Mouse (Mus musculus): Measurements from ENCODE around the gene Slc9a7.

Slc9a7 gene

DNA sequence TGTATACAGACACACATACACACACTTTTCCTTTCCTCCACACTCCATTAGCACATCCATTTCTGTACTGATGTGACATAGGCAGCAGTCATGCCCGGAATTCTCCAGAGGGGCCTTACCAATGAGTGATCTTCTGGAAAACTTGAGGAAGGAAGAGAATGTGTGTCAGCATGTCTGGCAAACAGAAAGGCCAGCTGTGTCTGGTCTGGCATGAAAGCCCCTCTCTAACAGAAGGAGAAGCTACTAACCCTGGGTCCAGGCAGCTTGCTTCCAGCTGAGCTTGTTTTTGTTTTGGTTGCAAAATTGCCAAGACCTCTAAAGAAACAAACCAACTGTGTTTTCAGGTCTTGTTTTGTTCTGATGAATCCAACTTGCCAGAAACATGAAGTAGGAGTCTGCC lies 162.1 kb downstream of the Slc9a7 start:
- peak; percentile 17 for DNase-seq

GRCm38 (mm10) chrX:20128951-20129350 lies 162.7 kb downstream of the Slc9a7 start:
- DNase-seq = no peak

DNA sequence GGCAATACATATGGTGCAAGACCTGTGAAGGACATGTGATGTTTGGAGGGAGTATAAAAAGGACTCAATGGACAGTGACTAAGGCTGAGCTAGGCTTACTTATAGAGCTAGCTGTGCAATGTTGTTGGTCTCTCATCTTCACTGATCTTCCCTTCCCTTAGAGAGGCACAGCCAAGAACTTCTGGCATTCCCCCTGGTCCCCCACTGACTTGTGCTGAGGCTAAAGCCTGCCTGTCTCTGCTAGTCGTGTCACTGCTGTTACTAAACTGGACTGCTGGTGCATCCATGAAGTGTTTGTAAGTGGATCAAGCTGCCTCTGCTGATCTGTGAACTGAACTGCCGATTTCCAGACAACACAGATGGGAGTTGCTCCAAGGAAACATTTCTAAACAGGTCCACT lies 166.1 kb downstream of the Slc9a7 start:
- DNase-seq = no peak

- no peak for DNase-seq
These were observed 173.9 kb downstream of the Slc9a7 start for GRCm38 (mm10) chrX:20117717-20118116.

DNA sequence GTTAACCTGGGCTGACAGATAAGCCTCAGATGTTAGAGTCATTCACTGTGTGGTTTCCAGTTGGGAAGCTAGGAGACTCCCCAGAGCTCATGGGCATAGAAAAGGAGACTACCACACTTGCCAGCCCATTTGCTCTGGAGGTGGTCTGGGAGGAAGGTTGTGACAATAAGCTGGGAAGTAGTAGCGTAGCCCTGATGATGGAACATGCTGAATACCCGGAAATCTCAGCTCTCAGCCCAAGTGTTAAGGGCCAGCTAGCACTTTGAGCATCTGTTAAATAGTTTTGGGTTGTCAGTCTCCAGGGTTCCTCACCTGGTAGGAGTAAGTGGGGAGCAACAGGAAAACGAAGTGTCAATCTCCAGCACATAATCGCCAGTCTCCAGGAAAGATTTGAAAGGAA lies 221.4 kb downstream of the Slc9a7 start:
- DNase-seq = no peak

DNA sequence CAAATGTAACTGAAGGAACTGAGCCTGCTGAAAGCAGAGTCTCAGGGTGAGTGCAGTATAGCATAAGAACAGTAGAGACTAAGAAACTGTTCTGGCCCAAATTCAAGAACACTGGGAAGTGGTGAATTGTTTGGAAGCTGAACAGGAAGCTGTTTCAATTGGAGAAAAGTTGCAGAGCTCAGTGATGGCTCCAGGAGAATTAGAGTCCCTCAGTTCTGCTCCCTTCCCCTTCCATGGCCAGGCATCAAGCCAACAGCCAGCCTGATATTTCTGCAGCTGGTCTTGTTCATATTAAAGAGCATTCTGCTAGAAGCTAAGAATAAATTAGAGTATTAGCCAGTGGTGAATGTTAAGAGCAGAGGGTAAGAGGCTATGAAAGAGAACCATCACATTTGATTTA lies 225.0 kb downstream of the Slc9a7 start:
- DNase-seq = peak; percentile 50

GRCm38 (mm10) chrX:20061764-20062480 lies 229.7 kb downstream of the Slc9a7 start:
- DNase-seq = peak; percentile 27

- peak; percentile 5 for DNase-seq
These were observed 230.8 kb downstream of the Slc9a7 start for GRCm38 (mm10) chrX:20060769-20061315.

DNA sequence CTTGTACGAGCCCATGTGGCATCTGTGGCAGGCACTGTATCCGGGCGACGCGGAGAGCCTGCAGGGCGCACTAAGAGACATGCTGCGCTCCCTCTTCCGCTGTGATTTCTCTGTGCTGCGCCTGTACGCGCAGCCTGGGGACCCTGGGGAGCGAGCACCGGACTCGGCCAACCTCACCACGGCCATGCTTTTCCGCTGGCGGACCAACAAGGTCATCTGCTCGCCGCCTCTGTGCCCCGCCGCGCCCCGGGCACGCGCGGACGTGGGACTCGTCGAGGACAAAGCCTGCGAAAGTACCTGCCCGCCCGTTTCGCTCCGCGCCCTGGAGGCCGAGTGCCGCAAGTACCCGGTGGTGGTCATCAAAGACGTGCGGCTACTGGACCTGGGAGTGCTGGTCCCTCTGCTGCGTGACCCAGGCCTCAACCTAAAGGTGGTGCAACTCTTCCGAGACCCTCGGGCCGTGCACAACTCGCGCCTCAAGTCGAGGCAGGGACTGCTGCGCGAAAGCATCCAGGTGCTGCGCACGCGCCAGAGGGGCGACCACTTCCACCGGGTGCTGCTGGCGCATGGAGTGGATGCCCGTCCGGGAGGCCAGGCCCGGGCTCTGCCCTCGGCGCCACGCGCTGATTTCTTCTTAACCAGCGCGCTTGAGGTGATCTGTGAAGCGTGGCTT lies 231.4 kb downstream of the Slc9a7 start:
- peak; percentile 6 for DNase-seq

- DNase-seq = peak; percentile 83
These were observed 232.1 kb downstream of the Slc9a7 start, which contains the start of gene Chst7 for GRCm38 (mm10) chrX:20059381-20059971. TSS of gene Chst7 (plus strand) at chrX:20059560.
